Mouse (Mus musculus) bone marrow macrophage, adult 2 months (primary cell): Measurements from ENCODE around the gene Etv5.

Source experiments
- CTCF ChIP-seq: IDR thresholded peaks from 2 replicates; pipeline ENCODE4 v1.5.1; 2012; ENCODE audit warnings: low read depth, mild to moderate bottlenecking, low read length, moderate library complexity
- POLR2A ChIP-seq: IDR thresholded peaks from 2 replicates; pipeline ENCODE4 v1.6.1; 2012; ENCODE audit warnings: mild to moderate bottlenecking, low read depth, low read length, borderline replicate concordance

GRCm38 (mm10) chr16:22367099-22367498 is 72.4 kb downstream of the Etv5 start:
- TF ChIP-seq CTCF (no peak), POLR2A (no peak)
